In the genomic region with DNA sequence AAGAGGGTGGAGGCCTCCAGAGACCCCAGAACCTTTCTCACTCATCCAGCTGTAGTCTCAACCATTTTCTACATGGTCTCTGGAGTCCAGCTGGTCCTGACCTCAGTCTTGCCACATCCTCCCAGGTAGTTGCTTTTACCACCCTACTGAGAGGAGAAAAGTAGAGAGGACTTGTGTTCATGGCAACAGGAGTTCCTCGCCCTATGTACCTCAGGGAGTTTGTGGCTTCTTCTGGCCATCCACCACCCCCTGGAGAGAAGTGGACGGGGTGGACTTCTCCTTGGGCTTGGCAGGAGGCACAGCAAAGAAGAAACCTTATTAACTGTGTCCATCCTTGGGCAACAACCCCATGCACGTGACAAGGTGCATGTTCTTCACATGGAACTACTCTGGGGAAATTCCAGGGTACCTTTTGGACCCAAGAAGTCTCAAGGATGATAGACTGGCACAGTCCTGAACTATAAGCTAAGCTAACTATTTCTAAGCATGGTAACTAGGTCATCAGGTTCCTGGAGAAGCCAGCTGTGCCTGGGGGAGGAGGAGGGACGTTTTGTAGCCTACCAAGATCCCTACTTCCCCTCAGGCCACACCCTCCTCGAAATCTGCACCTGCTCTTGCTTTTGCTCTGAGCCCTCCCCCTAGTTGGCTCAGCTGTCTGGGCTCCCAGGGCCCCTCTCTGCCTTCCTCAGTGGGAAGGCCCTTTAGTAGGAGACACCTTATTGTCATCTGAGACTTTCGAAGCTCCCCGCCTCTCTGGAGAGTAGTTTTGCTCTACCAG, we compare ENCODE assay signal across 9 mouse cellular contexts. TPM values are rescaled to one million over a fixed set of nuclear protein-coding genes. Genes with fewer than 3 reads are reported as not detected.
A peak's percentile ranks its signal among the peaks of the same experiment; 100 is the strongest.
DNase-seq lines count a peak whose midpoint lies in the region; ATAC-seq lines count a peak whose summit lies in the region.
"Had no signal": no experiment of that assay in that cellular context is flagged by ENCODE, and none has a peak within 500 bp of the region (broad histone marks: within the 10 kb centered on the region; RNA-seq: fewer than 3 reads in every experiment).

No protein-coding gene starts in this region.

- peaks cover 12% of the 10 kb centered on the region for H3K36me3 ChIP-seq in heart, embryonic 13.5 days
- H3K36me3 ChIP-seq in splenic B cell, adult 2 months (ENCODE audit: control insufficient read depth, insufficient read depth, low read length, poor library complexity, severe bottlenecking), result no peaks in the 10 kb centered on the region
- no peaks in the 10 kb centered on the region for H3K36me3 ChIP-seq in hindbrain, embryonic 16.5 days (ENCODE audit: control insufficient read depth, insufficient read depth, low read length)
- H3K36me3 ChIP-seq in hindbrain, embryonic 12.5 days, result peaks cover 18% of the 10 kb centered on the region

- no peak overlapping the region for H3K4me3 ChIP-seq in heart, embryonic 13.5 days
- H3K4me3 ChIP-seq in hindbrain, embryonic 16.5 days (ENCODE audit: low read length), result no peak overlapping the region
- H3K4me3 ChIP-seq in hindbrain, embryonic 12.5 days, result no peak overlapping the region
- H3K4me3 ChIP-seq: hindbrain, embryonic 15.5 days had no signal

- intact Hi-C loops in heart, postnatal 25 days (cut with DNase I), result no loop called here

- H3K27me3 ChIP-seq in heart, embryonic 13.5 days (replicated peaks), result no peaks in the 10 kb centered on the region
- H3K27me3 ChIP-seq in splenic B cell, adult 2 months (ENCODE audit: control insufficient read depth, insufficient read depth, low read length, poor library complexity, severe bottlenecking), result no peaks in the 10 kb centered on the region
- no peaks in the 10 kb centered on the region for H3K27me3 ChIP-seq in hindbrain, embryonic 16.5 days (replicated peaks; ENCODE audit: control insufficient read depth, insufficient read depth, low read length)
- no peaks in the 10 kb centered on the region for H3K27me3 ChIP-seq in hindbrain, embryonic 12.5 days
- H3K27me3 ChIP-seq: hindbrain, embryonic 15.5 days had no signal

- H3K9me3 ChIP-seq in heart, embryonic 13.5 days, result no peaks in the 10 kb centered on the region
- no peaks in the 10 kb centered on the region for H3K9me3 ChIP-seq in hindbrain, embryonic 16.5 days (ENCODE audit: control insufficient read depth, low read length)
- H3K9me3 ChIP-seq in hindbrain, embryonic 12.5 days (replicated peaks), result no peaks in the 10 kb centered on the region
- H3K9me3 ChIP-seq: hindbrain, embryonic 15.5 days had no signal

- peak overlapping the region; percentile 51 for H3K4me2 ChIP-seq in heart, embryonic 13.5 days
- H3K4me2 ChIP-seq in hindbrain, embryonic 16.5 days (ENCODE audit: low read length), result no peak overlapping the region
- H3K4me2 ChIP-seq in hindbrain, embryonic 12.5 days (replicated peaks), result no peak overlapping the region
- H3K4me2 ChIP-seq: hindbrain, embryonic 15.5 days had no signal

- H3K9ac ChIP-seq in heart, embryonic 13.5 days, result peak overlapping the region; percentile 38; the same call in 1 of the 2 replicates
- no peak overlapping the region for H3K9ac ChIP-seq in hindbrain, embryonic 16.5 days (ENCODE audit: low read depth, low read length)
- H3K9ac ChIP-seq in hindbrain, embryonic 12.5 days, result no peak overlapping the region
- H3K9ac ChIP-seq: hindbrain, embryonic 15.5 days had no signal

- H3K4me1 ChIP-seq in heart, embryonic 13.5 days, result peaks cover 94% of the 10 kb centered on the region
- H3K4me1 ChIP-seq in hindbrain, embryonic 16.5 days (ENCODE audit: control insufficient read depth, insufficient read depth, low read depth, low read length), result peaks cover 36% of the 10 kb centered on the region
- peaks cover 53% of the 10 kb centered on the region for H3K4me1 ChIP-seq in hindbrain, embryonic 12.5 days

- no peak for ATAC-seq in heart, embryonic 13.5 days (ENCODE audit: extremely low read depth, insufficient number of reproducible peaks, low FRiP score, low TSS enrichment)
- no peak for ATAC-seq in hindbrain, embryonic 16.5 days
- ATAC-seq in hindbrain, embryonic 12.5 days (ENCODE audit: low FRiP score), result no peak

- H3K27ac ChIP-seq in heart, embryonic 13.5 days (replicated peaks), result peak overlapping the region; percentile 86
- no peak overlapping the region for H3K27ac ChIP-seq in hindbrain, embryonic 16.5 days (ENCODE audit: low read depth, low read length)
- no peak overlapping the region for H3K27ac ChIP-seq in hindbrain, embryonic 12.5 days
- H3K27ac ChIP-seq: hindbrain, embryonic 15.5 days had no signal

- no peak for DNase-seq in heart, postnatal 25 days (ENCODE audit: low spot score)
- DNase-seq in ZHBTc4 (ENCODE audit: low read depth, low spot score), result peak; percentile 76
- peak; percentile 83 to 88 for DNase-seq in kidney, adult 8-10 months
- DNase-seq in splenic B cell, adult 2 months (ENCODE audit: low read depth, low spot score), result peak; percentile 29
- no peak for DNase-seq in c-Kit-positive CD71-positive TER-119-positive erythroid progenitor cells, embryonic 14.5 days (ENCODE audit: low spot score)

- WGBS in heart, embryonic 13.5 days, result 64% methylated on average over 7 of the region's 7 CpGs
- 72% methylated on average over 7 of the region's 7 CpGs for WGBS in hindbrain, embryonic 16.5 days
- 66% methylated on average over 7 of the region's 7 CpGs for WGBS in hindbrain, embryonic 12.5 days

RNA-seq across cellular contexts. Expression of gene Bcl2l1, which starts 15.5 kb away (rescaled TPM):
- polyA plus RNA-seq in heart, embryonic 13.5 days (2015; fragmentation: Nextera tagmentation; extraction: Ambion mirVana), result 59.6 and 62.8 TPM in 2 replicates
- total RNA-seq in heart, postnatal 25 days (2021), result 10 to 100 TPM; 58.6 to 59.0 TPM
- 138 and 159 TPM in 2 replicates for polyA plus RNA-seq in hindbrain, embryonic 16.5 days (2015; fragmentation: Nextera tagmentation; extraction: Ambion mirVana)
- 155 and 166 TPM in 2 replicates for polyA plus RNA-seq in hindbrain, embryonic 12.5 days (2016; fragmentation: Nextera tagmentation; extraction: Ambion mirVana)

RNA-seq across cellular contexts. Expression of gene Tpx2, which starts 31.7 kb away (rescaled TPM):
- 51.1 and 55.5 TPM in 2 replicates for polyA plus RNA-seq in heart, embryonic 13.5 days (2015; fragmentation: Nextera tagmentation; extraction: Ambion mirVana)
- 1 to 10 TPM; 1.5 to 1.6 TPM for total RNA-seq in heart, postnatal 25 days (2021)
- polyA plus RNA-seq in hindbrain, embryonic 16.5 days (2015; fragmentation: Nextera tagmentation; extraction: Ambion mirVana), result 14.8 and 19.8 TPM in 2 replicates
- polyA plus RNA-seq in hindbrain, embryonic 12.5 days (2016; fragmentation: Nextera tagmentation; extraction: Ambion mirVana), result 81.5 and 87.9 TPM in 2 replicates

Comparison
In these comparisons a context has a peak if more than half of its experiments do, and no peak if none do; other contexts are left out.
1. DNase-seq: peak in ZHBTc4 (single experiment), kidney, adult 8-10 months (2 of 2) and splenic B cell, adult 2 months (single experiment); none in heart, postnatal 25 days (single experiment) and c-Kit-positive CD71-positive TER-119-positive erythroid progenitor cells, embryonic 14.5 days (single experiment).